Mouse (Mus musculus): ENCODE results near the gene Adgrg5. TPM values are rescaled to one million over a fixed set of nuclear protein-coding genes. Genes with fewer than 3 reads are reported as not detected.

Adgrg5 gene
- polyA plus RNA-seq (2015; fragmentation: Nextera tagmentation; extraction: Ambion mirVana) = 0.22 TPM in 1 of 2 replicates, not detected in the other

- Histone ChIP-seq H3K9ac (no peak within 1 kb of the TSS), H3K4me3 (no peak within 1 kb of the TSS), H3K4me2 (no peak within 1 kb of the TSS), H3K27ac (no peak within 1 kb of the TSS), H3K4me1 (peaks cover 7% of the 10 kb centered on the region; the same call in 1 of the 2 replicates), H3K9me3 (no peaks in the 10 kb centered on the region), H3K36me3 (no peaks in the 10 kb centered on the region), H3K27me3 (no peaks in the 10 kb centered on the region)
- 68% methylated on average over 6 of the region's 8 CpGs for WGBS
- ATAC-seq (ENCODE audit: insufficient number of reproducible peaks, low FRiP score, low TSS enrichment, low read depth) = no peak
Measured at GRCm38 (mm10) chr8:94923405-94923804, at the start of gene Adgrg5. TSS of gene Adgrg5 (plus strand) at chr8:94923694.

GRCm38 (mm10) chr8:94874358-94874757 is 49.1 kb upstream of the Adgrg5 start:
- Histone ChIP-seq H3K27me3 (0 out of 2 replicates have a peak, but pooled peaks cover 10% of the 10 kb centered on the region), H3K9ac (no peak overlapping the region), H3K27ac (no peak overlapping the region), H3K4me2 (peak overlapping the region; percentile 91), H3K4me3 (peak overlapping the region; percentile 62), H3K36me3 (no peaks in the 10 kb centered on the region), H3K9me3 (no peaks in the 10 kb centered on the region), H3K4me1 (peaks cover 63% of the 10 kb centered on the region)
- 8% methylated on average over 6 of the region's 6 CpGs for WGBS
- ATAC-seq (ENCODE audit: insufficient number of reproducible peaks, low FRiP score, low TSS enrichment, low read depth) = no peak

- no peak for ATAC-seq (ENCODE audit: insufficient number of reproducible peaks, low FRiP score, low TSS enrichment, low read depth)
- Histone ChIP-seq H3K4me2 (peak overlapping the region; percentile 91), H3K27ac (peak overlapping the region; percentile 78; the same call in 1 of the 2 replicates), H3K36me3 (no peaks in the 10 kb centered on the region), H3K4me1 (peaks cover 55% of the 10 kb centered on the region), H3K27me3 (0 out of 2 replicates have a peak, but pooled peaks cover 10% of the 10 kb centered on the region), H3K9ac (peak overlapping the region; percentile 64), H3K9me3 (no peaks in the 10 kb centered on the region), H3K4me3 (peak overlapping the region; percentile 62)
- 9% methylated on average over 17 of the region's 17 CpGs for WGBS
Measured at GRCm38 (mm10) chr8:94875096-94875870, 48.2 kb upstream of the Adgrg5 start.

- Histone ChIP-seq H3K4me1 (peaks cover 50% of the 10 kb centered on the region), H3K4me3 (peak overlapping the region; percentile 62), H3K9me3 (no peaks in the 10 kb centered on the region), H3K27ac (peak overlapping the region; percentile 78), H3K9ac (peak overlapping the region; percentile 64), H3K4me2 (peak overlapping the region; percentile 91), H3K36me3 (no peaks in the 10 kb centered on the region), H3K27me3 (0 out of 2 replicates have a peak, but pooled peaks cover 10% of the 10 kb centered on the region)
- under 1% methylated on average over 20 of the region's 20 CpGs for WGBS
- ATAC-seq (ENCODE audit: insufficient number of reproducible peaks, low FRiP score, low TSS enrichment, low read depth) = no peak
Measured at GRCm38 (mm10) chr8:94875871-94876150, 47.7 kb upstream of the Adgrg5 start.

GRCm38 (mm10) chr8:94876197-94876730 is 47.2 kb upstream of the Adgrg5 start, which contains the start of gene Dok4:
TSS of gene Dok4 (minus strand) at chr8:94876330.
- peaks cover 45% of the 10 kb centered on the region for H3K4me1 ChIP-seq
- H3K9ac ChIP-seq = peak within 1 kb of the TSS; percentile 64
- peak within 1 kb of the TSS; percentile 62 for H3K4me3 ChIP-seq
- H3K27ac ChIP-seq = peak within 1 kb of the TSS; percentile 78
- H3K36me3 ChIP-seq = no peaks in the 10 kb centered on the region
- under 1% methylated on average over 37 of the region's 37 CpGs for WGBS
- peak; percentile 84 for ATAC-seq (ENCODE audit: insufficient number of reproducible peaks, low FRiP score, low TSS enrichment, low read depth)
- H3K4me2 ChIP-seq = peak within 1 kb of the TSS; percentile 91
- no peaks in the 10 kb centered on the region for H3K9me3 ChIP-seq
- 0 out of 2 replicates have a peak, but pooled peaks cover 10% of the 10 kb centered on the region for H3K27me3 ChIP-seq

GRCm38 (mm10) chr8:94876820-94877219 is 46.7 kb upstream of the Adgrg5 start:
- Histone ChIP-seq H3K4me1 (peaks cover 40% of the 10 kb centered on the region), H3K36me3 (no peaks in the 10 kb centered on the region), H3K9me3 (no peaks in the 10 kb centered on the region), H3K4me3 (peak overlapping the region; percentile 62; the same call in 1 of the 2 replicates), H3K27ac (peak overlapping the region; percentile 24; the same call in 1 of the 2 replicates), H3K9ac (no peak overlapping the region), H3K27me3 (0 out of 2 replicates have a peak, but pooled peaks cover 10% of the 10 kb centered on the region), H3K4me2 (no peak overlapping the region)
- WGBS = 24% methylated on average over 3 of the region's 3 CpGs
- ATAC-seq (ENCODE audit: insufficient number of reproducible peaks, low FRiP score, low TSS enrichment, low read depth) = no peak

- H3K27me3 ChIP-seq = no peaks in the 10 kb centered on the region
- no peak for ATAC-seq (ENCODE audit: insufficient number of reproducible peaks, low FRiP score, low TSS enrichment, low read depth)
- peaks cover 11% of the 10 kb centered on the region for H3K4me1 ChIP-seq
- WGBS = 64% methylated on average over 4 of the region's 4 CpGs
- H3K4me2 ChIP-seq = no peak overlapping the region
- H3K36me3 ChIP-seq = no peaks in the 10 kb centered on the region
- H3K4me3 ChIP-seq = no peak overlapping the region
- H3K9ac ChIP-seq = no peak overlapping the region
- no peak overlapping the region for H3K27ac ChIP-seq
- H3K9me3 ChIP-seq = no peaks in the 10 kb centered on the region
Measured at GRCm38 (mm10) chr8:94880742-94881141, 42.8 kb upstream of the Adgrg5 start.

GRCm38 (mm10) chr8:94888383-94889036 is 35.0 kb upstream of the Adgrg5 start:
- H3K4me3 ChIP-seq = no peak overlapping the region
- H3K36me3 ChIP-seq = no peaks in the 10 kb centered on the region
- H3K27me3 ChIP-seq = no peaks in the 10 kb centered on the region
- no peaks in the 10 kb centered on the region for H3K9me3 ChIP-seq
- H3K4me2 ChIP-seq = peak overlapping the region; percentile 22; the same call in 1 of the 2 replicates
- no peak overlapping the region for H3K9ac ChIP-seq
- WGBS = 30% methylated on average over 14 of the region's 14 CpGs
- H3K27ac ChIP-seq = peak overlapping the region; percentile 17; the same call in 1 of the 2 replicates
- 0 out of 2 replicates have a peak, but pooled peaks have one; percentile 33 for ATAC-seq (ENCODE audit: insufficient number of reproducible peaks, low FRiP score, low TSS enrichment, low read depth)
- peaks cover 6% of the 10 kb centered on the region; the same call in 1 of the 2 replicates for H3K4me1 ChIP-seq

GRCm38 (mm10) chr8:94892917-94893316 is 30.6 kb upstream of the Adgrg5 start:
- Histone ChIP-seq H3K4me2 (no peak overlapping the region), H3K9me3 (no peaks in the 10 kb centered on the region), H3K4me3 (no peak overlapping the region), H3K9ac (no peak overlapping the region), H3K27me3 (no peaks in the 10 kb centered on the region), H3K27ac (no peak overlapping the region), H3K36me3 (no peaks in the 10 kb centered on the region), H3K4me1 (peaks cover 12% of the 10 kb centered on the region)
- WGBS = 24% methylated on average over 2 of the region's 2 CpGs
- ATAC-seq (ENCODE audit: insufficient number of reproducible peaks, low FRiP score, low TSS enrichment, low read depth) = no peak

GRCm38 (mm10) chr8:94899262-94899661 is 24.2 kb upstream of the Adgrg5 start:
- H3K27ac ChIP-seq = no peak overlapping the region
- H3K4me2 ChIP-seq = peak overlapping the region; percentile 31; the same call in 1 of the 2 replicates
- H3K9me3 ChIP-seq = no peaks in the 10 kb centered on the region
- WGBS = 19% methylated on average over 11 of the region's 11 CpGs
- peaks cover 53% of the 10 kb centered on the region for H3K4me1 ChIP-seq
- H3K4me3 ChIP-seq = no peak overlapping the region
- peaks cover 22% of the 10 kb centered on the region for H3K36me3 ChIP-seq
- no peak for ATAC-seq (ENCODE audit: insufficient number of reproducible peaks, low FRiP score, low TSS enrichment, low read depth)
- no peaks in the 10 kb centered on the region for H3K27me3 ChIP-seq
- H3K9ac ChIP-seq = no peak overlapping the region

GRCm38 (mm10) chr8:94900617-94901016 is 22.9 kb upstream of the Adgrg5 start:
- Histone ChIP-seq H3K4me3 (no peak overlapping the region), H3K27ac (no peak overlapping the region), H3K9me3 (no peaks in the 10 kb centered on the region), H3K4me2 (no peak overlapping the region), H3K27me3 (no peaks in the 10 kb centered on the region), H3K9ac (no peak overlapping the region), H3K4me1 (peaks cover 59% of the 10 kb centered on the region), H3K36me3 (peaks cover 35% of the 10 kb centered on the region)
- 19% methylated on average over 6 of the region's 6 CpGs for WGBS
- no peak for ATAC-seq (ENCODE audit: insufficient number of reproducible peaks, low FRiP score, low TSS enrichment, low read depth)
